Mouse (Mus musculus): ENCODE data around the gene Cars. TPM values are rescaled to one million over a fixed set of nuclear protein-coding genes. Genes with fewer than 3 reads are reported as not detected.

The Cars gene
- polyA plus RNA-seq, 1 experiment: 143 TPM

- Histone ChIP-seq H3K27me3 (ENCODE audit: control insufficient read depth, insufficient read depth, low read length, poor library complexity, severe bottlenecking) (no peaks in the 10 kb centered on the region), H3K4me3 (ENCODE audit: low read depth, low read length) (no peak within 1 kb of the TSS), H3K9me3 (replicated peaks; ENCODE audit: control insufficient read depth, insufficient read depth, low read length, poor library complexity, severe bottlenecking) (no peaks in the 10 kb centered on the region), H3K9ac (ENCODE audit: low read depth, poor library complexity, severe bottlenecking) (no peak within 1 kb of the TSS), H3K4me1 (ENCODE audit: control insufficient read depth, insufficient read depth, low read length) (no peaks in the 10 kb centered on the region), H3K36me3 (ENCODE audit: control insufficient read depth, insufficient read depth, low read length, poor library complexity, severe bottlenecking) (no peaks in the 10 kb centered on the region), H3K27ac (ENCODE audit: insufficient read depth, low read length) (no peak within 1 kb of the TSS)
- TF ChIP-seq EP300 (IDR thresholded peaks at IDR 0.05; ENCODE audit: insufficient read depth, low read depth, low read length) (no peak), CTCF (IDR thresholded peaks at IDR 0.05; ENCODE audit: low read depth, low read length) (no peak), POLR2A (IDR thresholded peaks at IDR 0.05; ENCODE audit: insufficient read depth, low read length) (no peak)
Measured at GRCm38 (mm10) chr7:143628540-143628939, 28.6 kb upstream of the Cars start, which contains the start of gene Tnfrsf26. Tnfrsf26 (minus strand) TSS chr7:143628722.

- no peak for TF ChIP-seq CTCF (IDR thresholded peaks at IDR 0.05; ENCODE audit: low read depth, low read length)
- no peak for TF ChIP-seq EP300 (IDR thresholded peaks at IDR 0.05; ENCODE audit: insufficient read depth, low read depth, low read length)
- TF ChIP-seq POLR2A (IDR thresholded peaks at IDR 0.05; ENCODE audit: insufficient read depth, low read length): no peak
- H3K27me3 ChIP-seq (ENCODE audit: control insufficient read depth, insufficient read depth, low read length, poor library complexity, severe bottlenecking): no peaks in the 10 kb centered on the region
- no peaks in the 10 kb centered on the region for H3K9me3 ChIP-seq (replicated peaks; ENCODE audit: control insufficient read depth, insufficient read depth, low read length, poor library complexity, severe bottlenecking)
- no peak overlapping the region for H3K27ac ChIP-seq (ENCODE audit: insufficient read depth, low read length)
- no peak overlapping the region for H3K9ac ChIP-seq (ENCODE audit: low read depth, poor library complexity, severe bottlenecking)
- no peaks in the 10 kb centered on the region for H3K36me3 ChIP-seq (ENCODE audit: control insufficient read depth, insufficient read depth, low read length, poor library complexity, severe bottlenecking)
- no peaks in the 10 kb centered on the region for H3K4me1 ChIP-seq (ENCODE audit: control insufficient read depth, insufficient read depth, low read length)
- H3K4me3 ChIP-seq (ENCODE audit: low read depth, low read length): no peak overlapping the region
Measured at GRCm38 (mm10) chr7:143627555-143628286, 27.8 kb upstream of the Cars start.

- Histone ChIP-seq H3K27ac (ENCODE audit: insufficient read depth, low read length) (no peak overlapping the region), H3K4me1 (ENCODE audit: control insufficient read depth, insufficient read depth, low read length) (no peaks in the 10 kb centered on the region), H3K27me3 (ENCODE audit: control insufficient read depth, insufficient read depth, low read length, poor library complexity, severe bottlenecking) (no peaks in the 10 kb centered on the region), H3K4me3 (ENCODE audit: low read depth, low read length) (no peak overlapping the region), H3K9me3 (replicated peaks; ENCODE audit: control insufficient read depth, insufficient read depth, low read length, poor library complexity, severe bottlenecking) (peaks cover 4% of the 10 kb centered on the region; the same call in 1 of the 2 replicates), H3K36me3 (ENCODE audit: control insufficient read depth, insufficient read depth, low read length, poor library complexity, severe bottlenecking) (no peaks in the 10 kb centered on the region), H3K9ac (ENCODE audit: low read depth, poor library complexity, severe bottlenecking) (no peak overlapping the region)
- TF ChIP-seq CTCF (IDR thresholded peaks at IDR 0.05; ENCODE audit: low read depth, low read length): no peak
- no peak for TF ChIP-seq EP300 (IDR thresholded peaks at IDR 0.05; ENCODE audit: insufficient read depth, low read depth, low read length)
- TF ChIP-seq POLR2A (IDR thresholded peaks at IDR 0.05; ENCODE audit: insufficient read depth, low read length): no peak
Measured at GRCm38 (mm10) chr7:143626178-143626577, 26.3 kb upstream of the Cars start.

GRCm38 (mm10) chr7:143625151-143625550, 25.3 kb upstream of the Cars start:
- Histone ChIP-seq H3K27me3 (ENCODE audit: control insufficient read depth, insufficient read depth, low read length, poor library complexity, severe bottlenecking) (no peaks in the 10 kb centered on the region), H3K4me3 (ENCODE audit: low read depth, low read length) (no peak overlapping the region), H3K9me3 (replicated peaks; ENCODE audit: control insufficient read depth, insufficient read depth, low read length, poor library complexity, severe bottlenecking) (peaks cover 4% of the 10 kb centered on the region; the same call in 1 of the 2 replicates), H3K9ac (ENCODE audit: low read depth, poor library complexity, severe bottlenecking) (no peak overlapping the region), H3K36me3 (ENCODE audit: control insufficient read depth, insufficient read depth, low read length, poor library complexity, severe bottlenecking) (no peaks in the 10 kb centered on the region), H3K4me1 (ENCODE audit: control insufficient read depth, insufficient read depth, low read length) (no peaks in the 10 kb centered on the region), H3K27ac (ENCODE audit: insufficient read depth, low read length) (no peak overlapping the region)
- TF ChIP-seq CTCF (IDR thresholded peaks at IDR 0.05; ENCODE audit: low read depth, low read length): no peak
- TF ChIP-seq POLR2A (IDR thresholded peaks at IDR 0.05; ENCODE audit: insufficient read depth, low read length): no peak
- TF ChIP-seq EP300 (IDR thresholded peaks at IDR 0.05; ENCODE audit: insufficient read depth, low read depth, low read length): no peak

- TF ChIP-seq POLR2A (IDR thresholded peaks at IDR 0.05; ENCODE audit: insufficient read depth, low read length): no peak
- no peak for TF ChIP-seq CTCF (IDR thresholded peaks at IDR 0.05; ENCODE audit: low read depth, low read length)
- TF ChIP-seq EP300 (IDR thresholded peaks at IDR 0.05; ENCODE audit: insufficient read depth, low read depth, low read length): no peak
- peaks cover 4% of the 10 kb centered on the region; the same call in 1 of the 2 replicates for H3K9me3 ChIP-seq (replicated peaks; ENCODE audit: control insufficient read depth, insufficient read depth, low read length, poor library complexity, severe bottlenecking)
- H3K9ac ChIP-seq (ENCODE audit: low read depth, poor library complexity, severe bottlenecking): no peak overlapping the region
- H3K36me3 ChIP-seq (ENCODE audit: control insufficient read depth, insufficient read depth, low read length, poor library complexity, severe bottlenecking): no peaks in the 10 kb centered on the region
- no peaks in the 10 kb centered on the region for H3K27me3 ChIP-seq (ENCODE audit: control insufficient read depth, insufficient read depth, low read length, poor library complexity, severe bottlenecking)
- no peaks in the 10 kb centered on the region for H3K4me1 ChIP-seq (ENCODE audit: control insufficient read depth, insufficient read depth, low read length)
- H3K4me3 ChIP-seq (ENCODE audit: low read depth, low read length): no peak overlapping the region
- H3K27ac ChIP-seq (ENCODE audit: insufficient read depth, low read length): no peak overlapping the region
Measured at GRCm38 (mm10) chr7:143624561-143624960, 24.7 kb upstream of the Cars start.

- TF ChIP-seq EP300 (IDR thresholded peaks at IDR 0.05; ENCODE audit: insufficient read depth, low read depth, low read length) (no peak), POLR2A (IDR thresholded peaks at IDR 0.05; ENCODE audit: insufficient read depth, low read length) (no peak), CTCF (IDR thresholded peaks at IDR 0.05; ENCODE audit: low read depth, low read length) (no peak)
Measured at GRCm38 (mm10) chr7:143620951-143621350, 21.1 kb upstream of the Cars start.

More at GRCm38 (mm10) chr7:143620951-143621350, 21.1 kb upstream of the Cars start:
- H3K27ac ChIP-seq (ENCODE audit: insufficient read depth, low read length): no peak overlapping the region
- no peaks in the 10 kb centered on the region for H3K4me1 ChIP-seq (ENCODE audit: control insufficient read depth, insufficient read depth, low read length)
- H3K27me3 ChIP-seq (ENCODE audit: control insufficient read depth, insufficient read depth, low read length, poor library complexity, severe bottlenecking): no peaks in the 10 kb centered on the region
- H3K4me3 ChIP-seq (ENCODE audit: low read depth, low read length): no peak overlapping the region
- no peaks in the 10 kb centered on the region for H3K36me3 ChIP-seq (ENCODE audit: control insufficient read depth, insufficient read depth, low read length, poor library complexity, severe bottlenecking)
- peaks cover 4% of the 10 kb centered on the region; the same call in 1 of the 2 replicates for H3K9me3 ChIP-seq (replicated peaks; ENCODE audit: control insufficient read depth, insufficient read depth, low read length, poor library complexity, severe bottlenecking)
- no peak overlapping the region for H3K9ac ChIP-seq (ENCODE audit: low read depth, poor library complexity, severe bottlenecking)

Measured in ES-Bruce4 (cell line).